Mouse (Mus musculus): Measurements from ENCODE around the gene Zeb2. TPM values are rescaled to one million over a fixed set of nuclear protein-coding genes. Genes with fewer than 3 reads are reported as not detected.

Zeb2 gene
- polyA plus RNA-seq, 1 experiment from 2014 or later, result 57.1 TPM

- ATAC-seq (replicated peaks; ENCODE audit: low FRiP score), result no peak
- Histone ChIP-seq H3K36me3 (no peaks in the 10 kb centered on the region), H3K27ac (no peak overlapping the region; the same call in 1 of the 2 replicates), H3K4me3 (replicated peaks) (no peak overlapping the region), H3K9ac (no peak overlapping the region), H3K4me1 (peaks cover 42% of the 10 kb centered on the region), H3K27me3 (no peaks in the 10 kb centered on the region), H3K4me2 (no peak overlapping the region), H3K9me3 (replicated peaks) (no peaks in the 10 kb centered on the region)
- 43% methylated on average over 10 of the region's 10 CpGs for WGBS
Measured at GRCm38 (mm10) chr2:45056856-45057562, 60.2 kb downstream of the Zeb2 start.

GRCm38 (mm10) chr2:45055926-45056325, 61.3 kb downstream of the Zeb2 start:
- Histone ChIP-seq H3K9ac (no peak overlapping the region), H3K4me1 (peaks cover 42% of the 10 kb centered on the region), H3K4me3 (replicated peaks) (no peak overlapping the region), H3K27me3 (no peaks in the 10 kb centered on the region), H3K9me3 (replicated peaks) (no peaks in the 10 kb centered on the region), H3K27ac (peak overlapping the region; percentile 74; the same call in 1 of the 2 replicates), H3K4me2 (no peak overlapping the region), H3K36me3 (no peaks in the 10 kb centered on the region)
- ATAC-seq (replicated peaks; ENCODE audit: low FRiP score), result 0 out of 2 replicates have a peak, but pooled peaks have one; percentile 20
- WGBS, result 49% methylated on average over 6 of the region's 6 CpGs

GRCm38 (mm10) chr2:45055034-45055615, 62.1 kb downstream of the Zeb2 start:
- Histone ChIP-seq H3K4me2 (no peak overlapping the region), H3K27me3 (no peaks in the 10 kb centered on the region), H3K9ac (no peak overlapping the region), H3K27ac (peak overlapping the region; percentile 74), H3K4me1 (peaks cover 41% of the 10 kb centered on the region), H3K9me3 (replicated peaks) (no peaks in the 10 kb centered on the region), H3K4me3 (replicated peaks) (no peak overlapping the region), H3K36me3 (no peaks in the 10 kb centered on the region; the same call in 1 of the 2 replicates)
- 51% methylated on average over 8 of the region's 8 CpGs for WGBS
- ATAC-seq (replicated peaks; ENCODE audit: low FRiP score), result no peak

GRCm38 (mm10) chr2:45054070-45055025, 62.8 kb downstream of the Zeb2 start:
- H3K27me3 ChIP-seq, result no peaks in the 10 kb centered on the region
- peaks cover 41% of the 10 kb centered on the region for H3K4me1 ChIP-seq
- H3K4me2 ChIP-seq, result no peak overlapping the region
- no peaks in the 10 kb centered on the region for H3K9me3 ChIP-seq (replicated peaks)
- H3K9ac ChIP-seq, result no peak overlapping the region
- 51% methylated on average over 11 of the region's 11 CpGs for WGBS
- peak overlapping the region; percentile 64 for H3K27ac ChIP-seq
- no peak overlapping the region for H3K4me3 ChIP-seq (replicated peaks)
- H3K36me3 ChIP-seq, result no peaks in the 10 kb centered on the region; the same call in 1 of the 2 replicates
- 0 out of 2 replicates have a peak, but pooled peaks have one; percentile 63 for ATAC-seq (replicated peaks; ENCODE audit: low FRiP score)

- Histone ChIP-seq H3K27me3 (no peaks in the 10 kb centered on the region), H3K9me3 (replicated peaks) (no peaks in the 10 kb centered on the region), H3K4me2 (no peak overlapping the region), H3K27ac (no peak overlapping the region), H3K4me3 (replicated peaks) (no peak overlapping the region), H3K9ac (no peak overlapping the region), H3K36me3 (no peaks in the 10 kb centered on the region; the same call in 1 of the 2 replicates), H3K4me1 (peaks cover 48% of the 10 kb centered on the region)
- no peak for ATAC-seq (replicated peaks; ENCODE audit: low FRiP score)
- WGBS, result 42% methylated on average over 4 of the region's 4 CpGs
Measured at GRCm38 (mm10) chr2:45052587-45052986, 64.6 kb downstream of the Zeb2 start.

GRCm38 (mm10) chr2:45051321-45051720, 65.9 kb downstream of the Zeb2 start:
- Histone ChIP-seq H3K4me3 (replicated peaks) (no peak overlapping the region), H3K9me3 (replicated peaks) (no peaks in the 10 kb centered on the region), H3K36me3 (no peaks in the 10 kb centered on the region; the same call in 1 of the 2 replicates), H3K27me3 (no peaks in the 10 kb centered on the region), H3K4me2 (no peak overlapping the region), H3K4me1 (peaks cover 52% of the 10 kb centered on the region), H3K27ac (no peak overlapping the region), H3K9ac (no peak overlapping the region)
- 50% methylated on average over 2 of the region's 2 CpGs for WGBS
- ATAC-seq (replicated peaks; ENCODE audit: low FRiP score), result no peak

GRCm38 (mm10) chr2:45049923-45050322, 67.3 kb downstream of the Zeb2 start:
- no peak overlapping the region for H3K4me2 ChIP-seq
- no peak overlapping the region for H3K4me3 ChIP-seq (replicated peaks)
- peaks cover 51% of the 10 kb centered on the region for H3K4me1 ChIP-seq
- ATAC-seq (replicated peaks; ENCODE audit: low FRiP score), result no peak
- H3K27me3 ChIP-seq, result no peaks in the 10 kb centered on the region
- H3K9me3 ChIP-seq (replicated peaks), result no peaks in the 10 kb centered on the region
- no peak overlapping the region for H3K27ac ChIP-seq
- H3K36me3 ChIP-seq, result no peaks in the 10 kb centered on the region; the same call in 1 of the 2 replicates
- no peak overlapping the region for H3K9ac ChIP-seq
- 63% methylated on average over 4 of the region's 4 CpGs for WGBS

- Histone ChIP-seq H3K9ac (no peak overlapping the region), H3K9me3 (replicated peaks) (no peaks in the 10 kb centered on the region), H3K27me3 (no peaks in the 10 kb centered on the region), H3K36me3 (no peaks in the 10 kb centered on the region; the same call in 1 of the 2 replicates), H3K4me2 (no peak overlapping the region), H3K4me3 (replicated peaks) (no peak overlapping the region), H3K27ac (no peak overlapping the region), H3K4me1 (peaks cover 52% of the 10 kb centered on the region)
- ATAC-seq (replicated peaks; ENCODE audit: low FRiP score), result no peak
- WGBS, result 58% methylated on average over 2 of the region's 2 CpGs
Measured at GRCm38 (mm10) chr2:45049279-45049678, 67.9 kb downstream of the Zeb2 start.

- H3K9ac ChIP-seq, result no peak overlapping the region
- H3K36me3 ChIP-seq, result no peaks in the 10 kb centered on the region
- WGBS, result 61% methylated on average over 13 of the region's 13 CpGs
- ATAC-seq (replicated peaks; ENCODE audit: low FRiP score), result no peak
- no peaks in the 10 kb centered on the region for H3K9me3 ChIP-seq (replicated peaks)
- no peaks in the 10 kb centered on the region for H3K27me3 ChIP-seq
- no peak overlapping the region for H3K27ac ChIP-seq
- H3K4me1 ChIP-seq, result peaks cover 61% of the 10 kb centered on the region
- no peak overlapping the region for H3K4me3 ChIP-seq (replicated peaks)
- no peak overlapping the region for H3K4me2 ChIP-seq
Measured at GRCm38 (mm10) chr2:45040706-45041312, 76.4 kb downstream of the Zeb2 start.

- H3K4me2 ChIP-seq, result no peak overlapping the region
- ATAC-seq (replicated peaks; ENCODE audit: low FRiP score), result no peak
- no peak overlapping the region for H3K27ac ChIP-seq
- no peaks in the 10 kb centered on the region for H3K27me3 ChIP-seq
- H3K9me3 ChIP-seq (replicated peaks), result no peaks in the 10 kb centered on the region
- H3K4me1 ChIP-seq, result peaks cover 50% of the 10 kb centered on the region
- H3K4me3 ChIP-seq (replicated peaks), result no peak overlapping the region
- H3K36me3 ChIP-seq, result no peaks in the 10 kb centered on the region
- no peak overlapping the region for H3K9ac ChIP-seq
Measured at GRCm38 (mm10) chr2:45039503-45039902, 77.7 kb downstream of the Zeb2 start.

GRCm38 (mm10) chr2:45028091-45028638, 89.0 kb downstream of the Zeb2 start:
- Histone ChIP-seq H3K4me2 (no peak overlapping the region), H3K27ac (no peak overlapping the region), H3K9me3 (replicated peaks) (no peaks in the 10 kb centered on the region), H3K9ac (no peak overlapping the region), H3K4me1 (peaks cover 23% of the 10 kb centered on the region), H3K36me3 (no peaks in the 10 kb centered on the region), H3K27me3 (no peaks in the 10 kb centered on the region), H3K4me3 (replicated peaks) (no peak overlapping the region)
- 87% methylated on average over 7 of the region's 7 CpGs for WGBS
- no peak for ATAC-seq (replicated peaks; ENCODE audit: low FRiP score)
